ENCODE assay signal across 18 mouse cellular contexts in genomic region chr11:85896335-85896985, GRCm38 (mm10). TPM values are rescaled to one million over a fixed set of nuclear protein-coding genes. Genes with fewer than 3 reads are reported as not detected.
DNase-seq lines count a peak whose midpoint lies in the region; ATAC-seq lines count a peak whose summit lies in the region.
"Had no signal": no experiment of that assay in that cellular context is flagged by ENCODE, and none has a peak within 500 bp of the region (broad histone marks: within the 10 kb centered on the region; RNA-seq: fewer than 3 reads in every experiment).

No protein-coding gene starts in this region.

- peaks cover 6% of the 10 kb centered on the region; the same call in 1 of the 2 replicates for H3K36me3 ChIP-seq in heart, embryonic 10.5 days
- peaks cover 7% of the 10 kb centered on the region for H3K36me3 ChIP-seq in embryonic facial prominence, embryonic 13.5 days
- H3K36me3 ChIP-seq in limb, embryonic 15.5 days: peaks cover 21% of the 10 kb centered on the region
- H3K36me3 ChIP-seq: forebrain, embryonic 12.5 days; hindbrain, embryonic 15.5 days; neural tube, embryonic 12.5 days had no signal

- no peak for DNase-seq in heart, embryonic 10.5 days (ENCODE audit: low spot score)
- DNase-seq in heart, adult 11 months: no peak
- peak; percentile 57 to 87 for DNase-seq in lung, postnatal 4 days
- DNase-seq in spleen, adult 18-20 months: no peak
- no peak for DNase-seq in adipocyte (ENCODE audit: low spot score)
- DNase-seq: B cell, adult 2 months; cerebellum, adult 8-10 months; heart, postnatal 10 days; kidney, adult 18-20 months; right cerebral cortex, postnatal 4 days had no signal

- H3K27me3 ChIP-seq in heart, embryonic 10.5 days (ENCODE audit: insufficient read depth, poor library complexity, severe bottlenecking): peaks cover 99% of the 10 kb centered on the region
- H3K27me3 ChIP-seq in embryonic facial prominence, embryonic 13.5 days: peaks cover 92% of the 10 kb centered on the region
- H3K27me3 ChIP-seq in limb, embryonic 15.5 days: peaks cover 36% of the 10 kb centered on the region

- H3K27ac ChIP-seq in heart, embryonic 10.5 days: no peak overlapping the region
- peak overlapping the region; percentile 57; the same call in 1 of the 2 replicates for H3K27ac ChIP-seq in embryonic facial prominence, embryonic 13.5 days
- peak overlapping the region; percentile 92 for H3K27ac ChIP-seq in limb, embryonic 15.5 days
- H3K27ac ChIP-seq: forebrain, embryonic 12.5 days; hindbrain, embryonic 15.5 days; neural tube, embryonic 12.5 days had no signal

- 0 out of 2 replicates have a peak, but pooled peaks have one; percentile 62 for ATAC-seq in embryonic facial prominence, embryonic 13.5 days (ENCODE audit: insufficient number of reproducible peaks, insufficient read depth, low FRiP score, low TSS enrichment, low read depth)
- ATAC-seq in limb, embryonic 15.5 days (ENCODE audit: insufficient number of reproducible peaks, low FRiP score, low TSS enrichment, low read depth): peak; percentile 88
- no peak for ATAC-seq in activated CD4-positive, CD25-positive, alpha-beta regulatory T cell, adult 4 months

- H3K4me1 ChIP-seq in heart, embryonic 10.5 days: peaks cover 18% of the 10 kb centered on the region
- H3K4me1 ChIP-seq in embryonic facial prominence, embryonic 13.5 days: peaks cover 21% of the 10 kb centered on the region
- peaks cover 38% of the 10 kb centered on the region for H3K4me1 ChIP-seq in limb, embryonic 15.5 days

- peak overlapping the region; percentile 1; the same call in 1 of the 2 replicates for H3K4me3 ChIP-seq in heart, embryonic 10.5 days
- H3K4me3 ChIP-seq in embryonic facial prominence, embryonic 13.5 days: peak overlapping the region; percentile 34
- peak overlapping the region; percentile 32 for H3K4me3 ChIP-seq in limb, embryonic 15.5 days
- H3K4me3 ChIP-seq: forebrain, embryonic 12.5 days; hindbrain, embryonic 15.5 days; neural tube, embryonic 12.5 days had no signal

- no peaks in the 10 kb centered on the region for H3K9me3 ChIP-seq in heart, embryonic 10.5 days
- no peaks in the 10 kb centered on the region for H3K9me3 ChIP-seq in embryonic facial prominence, embryonic 13.5 days
- no peaks in the 10 kb centered on the region for H3K9me3 ChIP-seq in limb, embryonic 15.5 days
- H3K9me3 ChIP-seq: forebrain, embryonic 12.5 days; hindbrain, embryonic 15.5 days; neural tube, embryonic 12.5 days had no signal

- peak overlapping the region; percentile 53 for H3K4me2 ChIP-seq in embryonic facial prominence, embryonic 13.5 days
- H3K4me2 ChIP-seq in limb, embryonic 15.5 days: peak overlapping the region; percentile 60
- H3K4me2 ChIP-seq: forebrain, embryonic 12.5 days; hindbrain, embryonic 15.5 days; neural tube, embryonic 12.5 days had no signal

- peak overlapping the region; percentile 59 for H3K9ac ChIP-seq in embryonic facial prominence, embryonic 13.5 days
- no peak overlapping the region; the same call in 1 of the 2 replicates for H3K9ac ChIP-seq in limb, embryonic 15.5 days
- H3K9ac ChIP-seq: forebrain, embryonic 12.5 days; hindbrain, embryonic 15.5 days; neural tube, embryonic 12.5 days had no signal

- WGBS in heart, embryonic 10.5 days: 38% methylated on average over 12 of the region's 13 CpGs
- WGBS in embryonic facial prominence, embryonic 13.5 days: 15% methylated on average over 13 of the region's 13 CpGs
- 14% methylated on average over 11 of the region's 13 CpGs for WGBS in limb, embryonic 15.5 days

RNA-seq across cellular contexts. Expression of gene Tbx4, which starts 10.2 kb away (rescaled TPM):
- polyA plus RNA-seq in heart, embryonic 10.5 days (2016; fragmentation: Nextera tagmentation; extraction: Ambion mirVana): 0.80 and 4.1 TPM in 2 replicates
- polyA plus RNA-seq in embryonic facial prominence, embryonic 13.5 days (2015; fragmentation: Nextera tagmentation; extraction: Ambion mirVana): 3.0 and 3.1 TPM in 2 replicates
- polyA plus RNA-seq in limb, embryonic 15.5 days (2015; fragmentation: Nextera tagmentation; extraction: Ambion mirVana): 14.9 and 21.9 TPM in 2 replicates
- polyA plus RNA-seq in activated CD4-positive, CD25-positive, alpha-beta regulatory T cell, adult 4 months (2017; shearing (Covaris generic)): not detected

RNA-seq across cellular contexts. Expression of gene Gm11444, which starts 46.3 kb away (rescaled TPM):
- polyA plus RNA-seq in heart, embryonic 10.5 days (2016; fragmentation: Nextera tagmentation; extraction: Ambion mirVana): not detected in 2 replicates
- polyA plus RNA-seq in embryonic facial prominence, embryonic 13.5 days (2015; fragmentation: Nextera tagmentation; extraction: Ambion mirVana): not detected in 2 replicates
- polyA plus RNA-seq in limb, embryonic 15.5 days (2015; fragmentation: Nextera tagmentation; extraction: Ambion mirVana): not detected in 2 replicates
- 1 to 10 TPM in 1 of 2 experiments, not detected in 1; 1.0 TPM for polyA plus RNA-seq in activated CD4-positive, CD25-positive, alpha-beta regulatory T cell, adult 4 months (2017; shearing (Covaris generic))
- polyA plus RNA-seq: forebrain, embryonic 12.5 days; hindbrain, embryonic 15.5 days; large intestine, adult 2 months; liver, adult 2 months; neural tube, embryonic 12.5 days had no signal

Comparison
In these comparisons a context has a peak if more than half of its experiments do, and no peak if none do; other contexts are left out.
1. DNase-seq: peak in lung, postnatal 4 days (2 of 2); none in heart, embryonic 10.5 days (single experiment), heart, adult 11 months (single experiment), spleen, adult 18-20 months (0 of 2) and adipocyte (single experiment).
2. Peak in every context shown above with its lines, with median percentiles within 50 percentile points of each other: H3K4me3 ChIP-seq.